Mouse (Mus musculus) MEL (cell line): ENCODE measurements around the gene Epha2. TPM values are rescaled to one million over a fixed set of nuclear protein-coding genes. Genes with fewer than 3 reads are reported as not detected.
A peak's percentile ranks its signal among the peaks of the same experiment; 100 is the strongest.

ENCODE experiments used
- DNase-seq: peaks from one replicate; pipeline ENCODE4 v3.0.0; 2011; ENCODE audit warnings: low read depth, low spot score
- H3K27ac ChIP-seq: 2 replicates; pipeline ENCODE4 v1.5.1; 2012; ENCODE audit warnings: low read depth, mild to moderate bottlenecking, control low read depth, low read length, moderate library complexity; ENCODE audit not compliant: control insufficient read depth
- H3K27me3 ChIP-seq, 2 experiments: fragments of 150-350 bp in 1 of 2; sonication (generic) in 1 of 2; 2 replicates each; pipeline ENCODE4 v1.6.1; 2012; ENCODE audit warnings: low read length in 2 of 2, mild to moderate bottlenecking in 2 of 2, improper control_type of control experiment in 1 of 2, moderate library complexity in 1 of 2; ENCODE audit not compliant: insufficient read depth in 2 of 2, control insufficient read depth in 1 of 2
- H3K36me3 ChIP-seq, 2 experiments: 2 replicates each; pipeline ENCODE4 v1.6.1; 2012 to 2014; ENCODE audit warnings: low read length in 2 of 2, improper control_type of control experiment in 1 of 2, inconsistent platforms in 1 of 2, mild to moderate bottlenecking in 1 of 2; ENCODE audit not compliant: insufficient read depth in 2 of 2, control insufficient read depth in 1 of 2
- H3K4me1 ChIP-seq, 2 experiments: fragments of 150-350 bp in 1 of 2; sonication (generic) in 1 of 2; 2 replicates each; pipeline ENCODE4 v1.6.1; 2012; ENCODE audit warnings: low read length in 2 of 2, improper control_type of control experiment in 1 of 2, mild to moderate bottlenecking in 1 of 2; ENCODE audit not compliant: insufficient read depth in 2 of 2, control insufficient read depth in 1 of 2
- H3K4me3 ChIP-seq, 2 experiments: fragments of 150-350 bp in 1 of 2; sonication (generic) in 1 of 2; 2 replicates each; pipeline ENCODE4 v1.5.1; 2012; ENCODE audit warnings: low read depth in 2 of 2, low read length in 2 of 2, mild to moderate bottlenecking in 2 of 2, moderate library complexity in 2 of 2, control low read depth in 1 of 2, improper control_type of control experiment in 1 of 2; ENCODE audit not compliant: control insufficient read depth in 1 of 2, insufficient read depth in 1 of 2
- H3K79me2 ChIP-seq: 2 replicates; pipeline ENCODE4 v1.6.1; 2012; ENCODE audit warnings: mild to moderate bottlenecking, low read length, moderate library complexity; ENCODE audit not compliant: control insufficient read depth, poor library complexity, insufficient read depth
- H3K9ac ChIP-seq: 2 replicates; pipeline ENCODE4 v1.6.1; 2012; ENCODE audit warnings: low read depth, mild to moderate bottlenecking, control low read depth, low read length, moderate library complexity; ENCODE audit not compliant: control insufficient read depth, poor library complexity, severe bottlenecking
- H3K9me3 ChIP-seq: fragments of 150-350 bp; sonication (generic); replicated peaks from 2 replicates; pipeline ENCODE4 v1.6.1; 2012; ENCODE audit warnings: mild to moderate bottlenecking, low read length, improper control_type of control experiment, moderate library complexity; ENCODE audit not compliant: insufficient read depth
- BHLHE40 ChIP-seq: IDR thresholded peaks from 2 replicates; pipeline ENCODE4 v1.6.1; 2012; ENCODE audit warnings: low read depth, mild to moderate bottlenecking, inconsistent platforms, low read length, improper control_type of control experiment, borderline replicate concordance
- CHD1 ChIP-seq: IDR thresholded peaks from 2 replicates; pipeline ENCODE4 v1.6.1; 2012; ENCODE audit warnings: low read depth, mild to moderate bottlenecking, inconsistent platforms, low read length, improper control_type of control experiment
- CTCF ChIP-seq, 3 experiments: IDR thresholded peaks in 2 of 3; conservative IDR thresholded peaks in 1 of 3; 2 replicates each; pipeline ENCODE4 v1.5.1; 2011 to 2012; ENCODE audit warnings: low read length in 3 of 3, low read depth in 2 of 3, mild to moderate bottlenecking in 2 of 3, improper control_type of control experiment in 1 of 3, inconsistent platforms in 1 of 3, mixed read lengths in 1 of 3, moderate library complexity in 1 of 3; ENCODE audit not compliant: control insufficient read depth in 1 of 3, insufficient read depth in 1 of 3, poor library complexity in 1 of 3, severe bottlenecking in 1 of 3
- E2F4 ChIP-seq: IDR thresholded peaks from 2 replicates; pipeline ENCODE4 v1.6.1; 2011; ENCODE audit warnings: low read depth, low read length, improper control_type of control experiment, borderline replicate concordance
- EP300 ChIP-seq, 2 experiments: IDR thresholded peaks; 2 replicates each; pipeline ENCODE4 v1.6.1; 2011; ENCODE audit warnings: improper control_type of control experiment in 2 of 2, low read length in 2 of 2, low read depth in 1 of 2, mild to moderate bottlenecking in 1 of 2
- ETS1 ChIP-seq: IDR thresholded peaks from 2 replicates; pipeline ENCODE4 v1.6.1; 2012; ENCODE audit warnings: low read depth, mild to moderate bottlenecking, inconsistent platforms, low read length, improper control_type of control experiment, moderate library complexity
- HCFC1 ChIP-seq: IDR thresholded peaks from 2 replicates; pipeline ENCODE4 v1.6.1; 2012; ENCODE audit warnings: low read depth, mild to moderate bottlenecking, inconsistent platforms, low read length, improper control_type of control experiment, moderate library complexity
- JUND ChIP-seq: IDR thresholded peaks from 2 replicates; pipeline ENCODE4 v1.6.1; 2011; ENCODE audit warnings: low read depth, mild to moderate bottlenecking, improper control_type of control experiment, low read length
- KAT2A ChIP-seq: conservative IDR thresholded peaks from 2 replicates; pipeline ENCODE4 v1.6.1; 2012; ENCODE audit warnings: low read depth, low read length, improper control_type of control experiment, inconsistent platforms
- MAFK ChIP-seq: IDR thresholded peaks from 2 replicates; pipeline ENCODE4 v1.6.1; 2011; ENCODE audit warnings: low read depth, mild to moderate bottlenecking, low read length, improper control_type of control experiment, borderline replicate concordance
- MAX ChIP-seq: IDR thresholded peaks from 2 replicates; pipeline ENCODE4 v1.6.1; 2011; ENCODE audit warnings: low read length, improper control_type of control experiment
- MEF2A ChIP-seq: IDR thresholded peaks from 2 replicates; pipeline ENCODE4 v1.6.1; 2014; ENCODE audit warnings: low read depth, mild to moderate bottlenecking, inconsistent platforms, low read length, improper control_type of control experiment; ENCODE audit not compliant: poor library complexity, insufficient replicate concordance, severe bottlenecking; ENCODE audit errors: extremely low read depth
- MXI1 ChIP-seq: IDR thresholded peaks from 2 replicates; pipeline ENCODE4 v1.6.1; 2011; ENCODE audit warnings: mild to moderate bottlenecking, low read depth, low read length, improper control_type of control experiment
- MYB ChIP-seq: IDR thresholded peaks from 2 replicates; pipeline ENCODE4 v1.6.1; 2011; ENCODE audit warnings: mild to moderate bottlenecking, low read depth, low read length, improper control_type of control experiment
- MYC ChIP-seq: IDR thresholded peaks from 2 replicates; pipeline ENCODE4 v1.6.1; 2011; ENCODE audit warnings: low read depth, mild to moderate bottlenecking, low read length, improper control_type of control experiment, moderate library complexity
- NELFE ChIP-seq: IDR thresholded peaks from 2 replicates; pipeline ENCODE4 v1.6.1; 2011; ENCODE audit warnings: low read depth, low read length, improper control_type of control experiment
- POLR2A ChIP-seq, 2 experiments: IDR thresholded peaks; 2 replicates each; pipeline ENCODE4 v1.6.1; 2011 to 2012; ENCODE audit warnings: low read length in 2 of 2, mild to moderate bottlenecking in 2 of 2, control low read depth in 1 of 2, improper control_type of control experiment in 1 of 2, low read depth in 1 of 2, moderate library complexity in 1 of 2; ENCODE audit not compliant: control insufficient read depth in 1 of 2, insufficient read depth in 1 of 2, poor library complexity in 1 of 2
- RAD21 ChIP-seq: IDR thresholded peaks from 2 replicates; pipeline ENCODE4 v1.6.1; 2011; ENCODE audit warnings: mild to moderate bottlenecking, low read depth, low read length, improper control_type of control experiment
- RCOR1 ChIP-seq: IDR thresholded peaks from 2 replicates; pipeline ENCODE4 v1.6.1; 2012; ENCODE audit warnings: low read depth, mild to moderate bottlenecking, inconsistent platforms, low read length, improper control_type of control experiment
- SIN3A ChIP-seq: IDR thresholded peaks from 2 replicates; pipeline ENCODE4 v1.6.1; 2012; ENCODE audit warnings: low read length, improper control_type of control experiment, inconsistent platforms
- SMC3 ChIP-seq: IDR thresholded peaks from 2 replicates; pipeline ENCODE4 v1.6.1; 2011; ENCODE audit warnings: low read depth, low read length, improper control_type of control experiment
- TCF12 ChIP-seq: IDR thresholded peaks from 2 replicates; pipeline ENCODE4 v1.6.1; 2014; ENCODE audit warnings: low read depth, mild to moderate bottlenecking, inconsistent platforms, low read length, improper control_type of control experiment, moderate library complexity
- USF1 ChIP-seq: IDR thresholded peaks from 2 replicates; pipeline ENCODE4 v1.6.1; 2014; ENCODE audit warnings: low read depth, mild to moderate bottlenecking, inconsistent platforms, low read length, improper control_type of control experiment, moderate library complexity
- ZC3H11A ChIP-seq: IDR thresholded peaks from 2 replicates; pipeline ENCODE4 v1.6.1; 2012; ENCODE audit warnings: low read depth, mild to moderate bottlenecking, inconsistent platforms, low read length, improper control_type of control experiment
- ZKSCAN1 ChIP-seq: IDR thresholded peaks from 2 replicates; pipeline ENCODE4 v1.6.1; 2012; ENCODE audit warnings: low read depth, mild to moderate bottlenecking, inconsistent platforms, low read length, improper control_type of control experiment, moderate library complexity
- ZMIZ1 ChIP-seq: IDR thresholded peaks from 2 replicates; pipeline ENCODE4 v1.6.1; 2012; ENCODE audit warnings: low read depth, mild to moderate bottlenecking, inconsistent platforms, low read length, improper control_type of control experiment, moderate library complexity
- ZNF384 ChIP-seq: IDR thresholded peaks from 2 replicates; pipeline ENCODE4 v1.6.1; 2012; ENCODE audit warnings: low read depth, mild to moderate bottlenecking, inconsistent platforms, low read length, improper control_type of control experiment
- polyA plus RNA-seq, 2 experiments: library from polyadenylated mRNA; stranded (reverse) in 1 of 2; unstranded in 1 of 2; fragments of >175 nt in 1 of 2; fragments of >200 nt in 1 of 2; gene quantifications; 2 replicates each; pipeline versions ENCODE4 v1.2.1 to v1.2.4; 2012; ENCODE audit warnings: low replicate concordance in 2 of 2, low read depth in 1 of 2; ENCODE audit not compliant: insufficient read length in 2 of 2, insufficient read depth in 1 of 2, missing spikeins in 1 of 2
- total RNA-seq: library from RNA; depleted of rRNA; stranded (reverse); fragments of 300-350 nt; gene quantifications from 2 replicates; pipeline ENCODE4 v1.2.3, GENCODE M21; 2012

Epha2 gene
- total and polyA plus RNA-seq, 3 experiments: 2.3 to 5.9 TPM; not detected in 1

- TF ChIP-seq KAT2A: no peak
- TF ChIP-seq RAD21: peak; percentile 19
- TF ChIP-seq JUND: no peak
- TF ChIP-seq POLR2A (IDR thresholded peaks at IDR 0.05; ENCODE audit: control insufficient read depth in 1 of 2, insufficient read depth in 1 of 2, low read depth in 1 of 2, low read length in 2 of 2, poor library complexity in 1 of 2): no peak
- no peak for TF ChIP-seq ETS1
- peak; percentile 43; the same call in 1 of the 2 replicates for TF ChIP-seq MAX
- no peak for TF ChIP-seq MYB
- TF ChIP-seq HCFC1: no peak
These were observed 33.2 kb upstream of the Epha2 start (continued) for GRCm38 (mm10) chr4:141267837-141268236.

DNA sequence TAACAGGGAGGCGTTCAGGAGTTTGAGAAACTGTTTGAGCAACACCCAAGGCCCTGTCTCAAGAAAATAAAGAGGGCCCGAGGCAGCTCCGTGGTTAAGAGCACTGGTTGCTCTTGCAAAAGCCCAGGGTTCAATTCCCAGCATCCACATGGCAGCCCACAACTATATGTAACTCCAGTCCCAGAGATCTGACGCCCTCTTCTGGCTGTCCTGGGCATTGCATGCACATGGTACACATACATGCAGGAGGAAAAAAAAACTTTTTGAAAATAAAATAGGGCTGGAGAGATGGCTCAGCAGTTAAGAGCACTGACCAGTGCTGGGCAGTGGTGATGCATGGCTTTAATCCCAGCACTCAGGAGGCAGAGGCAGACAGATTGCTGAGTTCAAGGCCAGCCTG, 32.7 kb upstream of the Epha2 start:
- TF ChIP-seq BHLHE40: no peak
- TF ChIP-seq MXI1: 0 out of 2 replicates have a peak, but pooled peaks have one; percentile 8
- no peak for TF ChIP-seq NELFE
- peak; percentile 28 to 53 (median 53) for TF ChIP-seq CTCF (IDR thresholded peaks at IDR 0.05 in 2 of 3, conservative IDR thresholded peaks at IDR 0.05 in 1 of 3; ENCODE audit: control insufficient read depth in 1 of 3, insufficient read depth in 1 of 3, low read depth in 2 of 3, low read length in 3 of 3, poor library complexity in 1 of 3, severe bottlenecking in 1 of 3)
- peak; percentile 0 for TF ChIP-seq RAD21
- peak; percentile 56; the same call in 1 of the 2 replicates for TF ChIP-seq ZNF384
- no peak for TF ChIP-seq ZKSCAN1
- TF ChIP-seq SMC3: peak; percentile 14; the same call in 1 of the 2 replicates
- TF ChIP-seq MYC: peak; percentile 54; the same call in 1 of the 2 replicates
- H3K36me3 ChIP-seq: peaks cover 0 to 2% of the 10 kb centered on the region in 2 experiments; a peak in 1 of 4 replicates
- H3K9me3 ChIP-seq: no peaks in the 10 kb centered on the region
- H3K27ac ChIP-seq: no peak overlapping the region
- H3K9ac ChIP-seq: no peak overlapping the region
- no peak overlapping the region for H3K4me3 ChIP-seq
- H3K79me2 ChIP-seq: no peaks in the 10 kb centered on the region
- H3K4me1 ChIP-seq: peaks cover 0 to 14% of the 10 kb centered on the region in 2 experiments; a peak in 1 of 4 replicates
- DNase-seq: peak; percentile 58
- H3K27me3 ChIP-seq: no peaks in the 10 kb centered on the region

DNA sequence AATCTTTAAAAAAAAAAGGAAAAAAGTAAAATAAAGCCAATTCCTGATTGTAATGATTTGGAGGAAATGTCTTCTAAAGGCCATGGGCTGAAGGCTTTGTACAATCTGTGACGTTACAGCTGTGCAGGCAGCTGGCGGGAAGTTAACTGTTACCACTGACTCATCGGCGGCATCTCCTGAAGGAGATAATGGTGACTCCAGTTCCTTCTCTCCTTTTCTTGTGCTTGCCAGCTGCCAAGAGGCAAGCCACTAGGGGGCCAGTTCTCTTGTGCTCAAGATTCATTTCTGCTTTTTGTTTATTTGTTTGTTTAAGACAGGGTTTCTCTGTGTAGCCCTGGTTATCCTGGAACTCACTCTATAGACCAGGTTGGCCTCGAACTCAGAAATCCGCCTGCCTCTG, 32.0 kb upstream of the Epha2 start:
- Histone ChIP-seq H3K4me1 (peaks cover 0 to 14% of the 10 kb centered on the region in 2 experiments; a peak in 1 of 4 replicates), H3K27ac (no peak overlapping the region), H3K36me3 (peaks cover 0 to 2% of the 10 kb centered on the region in 2 experiments; a peak in 1 of 4 replicates), H3K79me2 (no peaks in the 10 kb centered on the region), H3K9ac (no peak overlapping the region), H3K9me3 (no peaks in the 10 kb centered on the region), H3K27me3 (no peaks in the 10 kb centered on the region), H3K4me3 (no peak overlapping the region)
- peak; percentile 87 for DNase-seq
- 0 out of 2 replicates have a peak, but pooled peaks have one; percentile 13 for TF ChIP-seq ZC3H11A
- TF ChIP-seq SMC3: peak; percentile 55
- no peak for TF ChIP-seq USF1
- TF ChIP-seq EP300 (IDR thresholded peaks at IDR 0.05; ENCODE audit: low read depth in 1 of 2, low read length in 2 of 2): peak; percentile 58 to 63
- TF ChIP-seq KAT2A: no peak
- peak; percentile 50 to 62 (median 52) for TF ChIP-seq CTCF (IDR thresholded peaks at IDR 0.05 in 2 of 3, conservative IDR thresholded peaks at IDR 0.05 in 1 of 3; ENCODE audit: control insufficient read depth in 1 of 3, insufficient read depth in 1 of 3, low read depth in 2 of 3, low read length in 3 of 3, poor library complexity in 1 of 3, severe bottlenecking in 1 of 3)
- peak; percentile 67 for TF ChIP-seq SIN3A
- TF ChIP-seq ETS1: peak; percentile 88
- no peak for TF ChIP-seq MYC
- no peak for TF ChIP-seq CHD1
- TF ChIP-seq E2F4: peak; percentile 86
- peak; percentile 67 for TF ChIP-seq RCOR1
- TF ChIP-seq HCFC1: 0 out of 2 replicates have a peak, but pooled peaks have one; percentile 35
- no peak for TF ChIP-seq BHLHE40
- peak; percentile 68 for TF ChIP-seq TCF12
- 0 out of 2 replicates have a peak, but pooled peaks have one; percentile 43 for TF ChIP-seq MYB
- no peak for TF ChIP-seq ZMIZ1
- no peak for TF ChIP-seq ZKSCAN1
- TF ChIP-seq MEF2A: no peak
- TF ChIP-seq RAD21: peak; percentile 12; the same call in 1 of the 2 replicates
- TF ChIP-seq MAFK: no peak
